Mouse (Mus musculus) ES-Bruce4 (cell line): ENCODE data around the gene Arhgef19. TPM values are rescaled to one million over a fixed set of nuclear protein-coding genes. Genes with fewer than 3 reads are reported as not detected.

Experiments
- H3K27ac ChIP-seq: 2 replicates; pipeline ENCODE4 v1.5.1; 2012; ENCODE audit warnings: low read length, inconsistent platforms; ENCODE audit not compliant: insufficient read depth
- H3K27me3 ChIP-seq: 2 replicates; pipeline ENCODE4 v1.6.1; 2012; ENCODE audit warnings: mild to moderate bottlenecking, low read length, inconsistent platforms; ENCODE audit not compliant: control insufficient read depth, poor library complexity, insufficient read depth, severe bottlenecking
- H3K36me3 ChIP-seq: 2 replicates; pipeline ENCODE4 v1.6.1; 2012; ENCODE audit warnings: inconsistent platforms, mild to moderate bottlenecking, low read length, moderate library complexity; ENCODE audit not compliant: control insufficient read depth, poor library complexity, insufficient read depth, severe bottlenecking
- H3K4me1 ChIP-seq: one replicate; pipeline ENCODE4 v1.8.1; 2011; ENCODE audit warnings: low read length; ENCODE audit not compliant: control insufficient read depth, insufficient read depth
- H3K4me3 ChIP-seq: 2 replicates; pipeline ENCODE4 v1.5.1; 2011; ENCODE audit warnings: low read depth, mild to moderate bottlenecking, low read length
- H3K9ac ChIP-seq: 2 replicates; pipeline ENCODE4 v1.6.1; 2012; ENCODE audit warnings: low read depth, mild to moderate bottlenecking, inconsistent platforms; ENCODE audit not compliant: poor library complexity, severe bottlenecking
- H3K9me3 ChIP-seq: replicated peaks from 2 replicates; pipeline ENCODE4 v1.6.1; 2012; ENCODE audit warnings: mild to moderate bottlenecking, low read length, inconsistent platforms; ENCODE audit not compliant: control insufficient read depth, poor library complexity, insufficient read depth, severe bottlenecking
- CTCF ChIP-seq: IDR thresholded peaks from one replicate; pipeline ENCODE4 v1.8.1; 2011; ENCODE audit warnings: low read depth, low read length
- EP300 ChIP-seq: IDR thresholded peaks from 2 replicates; pipeline ENCODE4 v1.6.1; 2011; ENCODE audit warnings: low read depth, low read length; ENCODE audit not compliant: insufficient read depth
- POLR2A ChIP-seq: IDR thresholded peaks from one replicate; pipeline ENCODE4 v1.8.1; 2011; ENCODE audit warnings: low read length; ENCODE audit not compliant: insufficient read depth
- polyA plus RNA-seq: library from polyadenylated mRNA; stranded (reverse); fragments of >200 nt; gene quantifications from 2 replicates; pipeline ENCODE4 v1.2.4, GENCODE M21; 2011; ENCODE audit warnings: low read depth; ENCODE audit not compliant: missing spikeins, insufficient read depth, insufficient read length

Arhgef19 gene
- polyA plus RNA-seq, 1 experiment, result 8.3 TPM

DNA sequence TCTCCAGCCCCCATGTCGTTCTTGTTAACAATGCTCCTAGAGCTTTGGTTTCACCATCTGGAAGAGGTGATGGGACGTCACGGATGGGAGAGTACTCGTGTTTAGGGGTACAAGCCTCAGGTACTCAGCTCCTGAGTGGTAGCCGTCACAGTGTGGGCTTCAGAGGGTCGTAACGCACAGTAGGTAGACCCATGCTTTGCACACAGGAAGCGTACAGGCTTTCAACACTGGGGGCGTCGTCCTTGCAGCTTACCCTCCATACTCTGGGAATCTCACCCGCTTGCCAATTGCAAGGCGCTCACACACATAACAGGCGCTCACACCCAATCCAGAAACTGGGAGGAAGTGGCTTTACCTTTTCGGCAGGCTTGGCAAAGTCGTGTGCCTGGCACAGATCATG is 2.6 kb downstream of the Arhgef19 start:
- no peak overlapping the region for H3K27ac ChIP-seq
- no peak overlapping the region for H3K9ac ChIP-seq
- no peaks in the 10 kb centered on the region for H3K9me3 ChIP-seq
- no peaks in the 10 kb centered on the region for H3K36me3 ChIP-seq
- peaks cover 6% of the 10 kb centered on the region for H3K4me1 ChIP-seq
- H3K27me3 ChIP-seq, result no peaks in the 10 kb centered on the region
- TF ChIP-seq POLR2A (no peak), EP300 (no peak), CTCF (no peak)
- H3K4me3 ChIP-seq, result peak overlapping the region; percentile 18

- Histone ChIP-seq H3K9me3 (no peaks in the 10 kb centered on the region), H3K4me1 (peaks cover 6% of the 10 kb centered on the region), H3K9ac (peak overlapping the region; percentile 11; the same call in 1 of the 2 replicates), H3K27me3 (no peaks in the 10 kb centered on the region), H3K27ac (no peak overlapping the region), H3K36me3 (no peaks in the 10 kb centered on the region), H3K4me3 (peak overlapping the region; percentile 53)
- TF ChIP-seq EP300, result peak; percentile 68
- TF ChIP-seq POLR2A, result no peak
Observed at GRCm38 (mm10) chr4:141242651-141243241, 3.4 kb downstream of the Arhgef19 start.

DNA sequence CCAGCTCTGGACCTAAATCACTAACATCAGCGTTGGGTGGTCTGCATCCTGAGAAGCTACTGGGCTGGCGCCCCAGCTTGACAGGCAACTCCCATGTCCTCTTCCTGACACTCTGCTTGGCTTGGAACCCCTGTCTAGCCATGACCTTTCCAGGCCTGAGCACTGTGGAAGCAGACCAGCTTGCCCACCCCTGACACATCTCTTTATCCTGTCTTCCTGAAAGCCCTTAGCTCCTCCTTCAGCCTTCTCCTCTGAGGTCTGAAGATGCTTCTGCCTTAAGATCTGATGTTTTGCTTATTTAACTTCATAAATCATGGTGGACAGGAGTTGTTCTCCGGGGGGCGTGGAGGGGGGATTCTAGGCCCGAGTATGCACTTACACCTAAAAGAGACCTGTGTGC is 4.3 kb downstream of the Arhgef19 start:
- Histone ChIP-seq H3K4me3 (no peak overlapping the region), H3K4me1 (peaks cover 6% of the 10 kb centered on the region), H3K27me3 (no peaks in the 10 kb centered on the region), H3K27ac (no peak overlapping the region), H3K36me3 (no peaks in the 10 kb centered on the region), H3K9ac (no peak overlapping the region), H3K9me3 (no peaks in the 10 kb centered on the region)
- TF ChIP-seq POLR2A (no peak), CTCF (no peak), EP300 (no peak)

DNA sequence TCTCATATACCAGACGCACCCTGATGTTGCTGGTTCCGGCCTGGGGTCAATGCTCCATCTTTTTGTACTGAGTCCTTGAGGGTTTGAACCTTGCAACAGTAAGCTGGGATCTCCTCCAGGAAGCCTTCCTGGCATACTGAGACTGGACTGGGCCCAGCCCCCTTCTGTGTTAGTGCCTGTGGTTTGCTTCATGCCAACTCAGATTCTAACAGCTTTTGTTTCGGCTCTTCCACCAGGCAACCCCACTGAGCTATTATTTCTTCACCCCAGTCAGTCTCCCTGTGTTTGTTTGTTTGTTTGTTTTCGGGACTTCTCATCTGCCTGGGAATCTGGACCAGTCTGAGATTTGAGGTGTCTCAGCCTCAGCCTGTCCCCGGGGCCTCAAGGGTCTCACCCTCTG is 5.1 kb downstream of the Arhgef19 start:
- no peaks in the 10 kb centered on the region for H3K27me3 ChIP-seq
- no peak overlapping the region for H3K9ac ChIP-seq
- no peak overlapping the region for H3K4me3 ChIP-seq
- no peaks in the 10 kb centered on the region for H3K9me3 ChIP-seq
- TF ChIP-seq POLR2A (no peak), CTCF (no peak), EP300 (no peak)
- H3K36me3 ChIP-seq, result no peaks in the 10 kb centered on the region
- H3K27ac ChIP-seq, result no peak overlapping the region
- peaks cover 11% of the 10 kb centered on the region for H3K4me1 ChIP-seq

- H3K9me3 ChIP-seq, result no peaks in the 10 kb centered on the region
- no peak for TF ChIP-seq CTCF
- no peak for TF ChIP-seq EP300
- no peak for TF ChIP-seq POLR2A
- no peak overlapping the region for H3K9ac ChIP-seq
- H3K4me1 ChIP-seq, result peaks cover 11% of the 10 kb centered on the region
- no peak overlapping the region for H3K4me3 ChIP-seq
- no peaks in the 10 kb centered on the region for H3K27me3 ChIP-seq
- no peaks in the 10 kb centered on the region for H3K36me3 ChIP-seq
- H3K27ac ChIP-seq, result no peak overlapping the region
Observed at GRCm38 (mm10) chr4:141244931-141245425, 5.7 kb downstream of the Arhgef19 start.

- no peak for TF ChIP-seq CTCF
- no peak for TF ChIP-seq EP300
- TF ChIP-seq POLR2A, result no peak
- Histone ChIP-seq H3K36me3 (no peaks in the 10 kb centered on the region), H3K4me3 (peak overlapping the region; percentile 53; the same call in 1 of the 2 replicates), H3K27me3 (no peaks in the 10 kb centered on the region), H3K9ac (no peak overlapping the region), H3K27ac (no peak overlapping the region), H3K9me3 (no peaks in the 10 kb centered on the region), H3K4me1 (peaks cover 9% of the 10 kb centered on the region)
Observed at GRCm38 (mm10) chr4:141246089-141246997, 7.0 kb downstream of the Arhgef19 start.
